Mouse (Mus musculus) cerebellum, adult 9-11 months (tissue): ENCODE measurements around the gene Sppl3.
"Not testable (repeated sequence)": the region's sequence is repeated elsewhere in the genome, so short reads cannot be mapped to it uniquely, and the experiment has no call there.

Experiments
- DNase-seq: peaks from one replicate; pipeline ENCODE4 v3.0.0; 2022

Gene Sppl3

GRCm38 (mm10) chr5:115081636-115082035 is 70.7 kb downstream of the Sppl3 start:
- DNase-seq = no peak

DNA sequence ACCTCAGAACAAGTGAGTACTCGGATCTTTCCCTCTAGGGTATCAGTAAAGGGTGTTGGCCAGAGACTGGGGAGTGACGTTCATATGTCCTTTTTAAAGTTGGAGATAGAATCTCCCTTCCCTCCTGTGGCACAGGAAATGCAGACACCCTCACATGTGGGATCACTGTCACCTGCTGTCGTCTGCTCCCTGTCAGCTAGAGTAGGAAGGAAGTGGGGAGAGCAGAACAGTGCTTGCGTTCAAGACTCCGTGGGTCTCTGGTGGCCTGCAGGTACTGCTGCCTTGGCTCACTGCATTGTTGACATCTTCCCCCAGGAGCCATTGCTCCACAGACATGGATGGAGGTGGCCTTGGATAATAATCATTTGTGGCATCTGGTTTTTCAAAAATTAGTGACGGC is 72.6 kb downstream of the Sppl3 start:
- DNase-seq = no peak

GRCm38 (mm10) chr5:115085675-115086074 is 74.7 kb downstream of the Sppl3 start:
- DNase-seq = no peak

DNA sequence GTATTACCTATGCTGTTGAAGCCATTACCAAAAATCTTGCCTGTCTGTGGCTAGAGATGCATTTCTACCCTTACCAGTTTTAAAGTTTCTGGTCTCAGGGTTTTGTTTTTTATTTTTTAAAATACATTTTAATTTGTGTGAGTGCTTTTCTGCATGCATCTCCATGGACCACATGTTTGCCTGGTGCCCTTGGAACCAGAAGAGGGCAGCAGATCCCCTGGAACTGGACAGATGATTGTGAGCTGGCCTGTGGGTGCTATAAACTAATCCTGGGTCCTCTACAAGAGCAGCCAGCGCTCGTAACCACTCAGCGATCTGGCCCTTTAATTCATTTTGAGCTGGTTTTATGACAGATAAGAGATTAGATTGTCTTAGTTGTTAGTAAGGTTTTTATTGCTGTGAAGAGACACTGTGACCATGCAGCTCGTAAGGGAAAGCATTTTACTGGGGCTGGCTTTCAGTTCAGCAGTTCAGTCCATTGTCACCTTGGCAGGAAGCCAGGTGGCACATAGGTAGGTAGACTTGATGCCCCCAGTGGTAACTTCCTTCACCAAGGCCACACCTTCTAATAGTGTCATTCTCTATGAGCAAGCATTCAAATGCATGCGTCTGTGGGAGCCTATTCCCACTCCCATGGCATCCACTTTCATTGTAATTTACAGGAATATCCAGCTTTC is 78.8 kb downstream of the Sppl3 start:
- DNase-seq = no peak

DNA sequence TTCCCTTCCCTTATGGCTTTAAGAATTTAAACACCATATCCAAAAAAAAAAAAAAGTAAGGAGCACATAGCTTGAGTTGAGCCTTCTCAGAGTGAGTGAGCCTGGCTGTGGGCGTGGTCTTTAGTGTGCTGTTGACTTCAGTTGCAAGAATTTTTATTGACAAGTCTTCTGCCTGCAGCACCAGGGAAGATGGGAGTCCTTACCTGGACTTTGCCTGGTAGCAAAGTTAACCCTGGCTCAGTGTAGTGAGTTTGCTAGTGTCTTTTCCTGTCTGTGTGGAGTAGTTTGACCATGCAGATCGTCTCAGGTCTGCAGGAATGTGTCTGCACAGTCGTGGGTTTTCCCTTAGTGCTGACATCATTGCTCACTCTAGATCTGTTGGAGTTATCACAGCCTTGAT is 80.1 kb downstream of the Sppl3 start:
- no peak for DNase-seq

- DNase-seq = no peak
Observed at GRCm38 (mm10) chr5:115091776-115092175, 80.8 kb downstream of the Sppl3 start.

- no peak for DNase-seq
Observed at GRCm38 (mm10) chr5:115098195-115098594, 87.3 kb downstream of the Sppl3 start, which contains the start of gene Gm10401. TSS of gene Gm10401 (minus strand) at chr5:115098295.

GRCm38 (mm10) chr5:115099530-115099929 is 88.6 kb downstream of the Sppl3 start:
- DNase-seq = no peak

GRCm38 (mm10) chr5:115099991-115100390 is 89.1 kb downstream of the Sppl3 start:
- DNase-seq = no peak

GRCm38 (mm10) chr5:115100473-115100872 is 89.5 kb downstream of the Sppl3 start:
- DNase-seq = no peak

GRCm38 (mm10) chr5:115102231-115102630 is 91.3 kb downstream of the Sppl3 start:
- no peak for DNase-seq

GRCm38 (mm10) chr5:115103253-115103652 is 92.3 kb downstream of the Sppl3 start:
- DNase-seq = not testable (repeated sequence)

DNA sequence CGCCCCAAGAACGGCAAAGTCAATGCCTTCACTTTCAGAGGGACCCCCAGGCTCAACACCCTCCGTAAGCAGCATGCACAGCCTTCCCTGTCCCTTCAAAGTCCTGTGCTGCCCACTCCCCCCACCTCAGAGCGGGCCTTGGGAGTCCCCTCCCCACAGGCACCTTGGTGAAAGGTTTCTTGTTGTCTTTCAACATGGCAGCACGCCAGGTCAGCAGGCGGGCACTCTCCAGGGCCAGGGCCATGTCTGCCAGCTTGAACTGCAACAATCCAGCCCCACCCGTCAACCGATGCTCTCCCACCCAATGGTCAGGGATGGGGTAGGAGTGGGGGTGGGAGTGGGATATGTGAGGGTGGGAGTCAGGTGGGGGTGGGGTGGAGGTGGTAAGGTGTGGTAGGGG is 100.2 kb downstream of the Sppl3 start:
- no peak for DNase-seq

- DNase-seq = no peak
Observed at GRCm38 (mm10) chr5:115113244-115113643, 102.3 kb downstream of the Sppl3 start.

DNA sequence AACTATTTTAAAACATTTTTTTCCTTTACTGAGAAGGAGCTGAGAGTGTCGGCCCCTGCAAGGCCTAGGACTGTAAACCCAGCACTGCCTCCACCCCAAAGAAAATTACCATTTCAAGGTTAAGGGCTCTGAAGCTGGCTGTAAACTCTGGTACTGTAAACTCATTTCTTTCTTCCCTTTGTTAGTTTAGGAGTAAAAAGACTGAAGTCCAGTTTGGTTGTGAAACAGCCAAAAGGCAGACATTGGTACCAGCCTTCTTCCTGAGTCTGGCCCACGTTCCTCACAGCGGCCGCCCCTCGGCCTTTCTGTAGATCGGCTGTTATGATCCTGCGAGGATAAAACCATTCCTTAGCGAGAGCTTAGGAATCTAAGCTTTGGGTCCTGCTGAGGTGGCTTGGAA is 103.6 kb downstream of the Sppl3 start:
- DNase-seq = no peak

GRCm38 (mm10) chr5:115116426-115116825 is 105.5 kb downstream of the Sppl3 start:
- no peak for DNase-seq

DNA sequence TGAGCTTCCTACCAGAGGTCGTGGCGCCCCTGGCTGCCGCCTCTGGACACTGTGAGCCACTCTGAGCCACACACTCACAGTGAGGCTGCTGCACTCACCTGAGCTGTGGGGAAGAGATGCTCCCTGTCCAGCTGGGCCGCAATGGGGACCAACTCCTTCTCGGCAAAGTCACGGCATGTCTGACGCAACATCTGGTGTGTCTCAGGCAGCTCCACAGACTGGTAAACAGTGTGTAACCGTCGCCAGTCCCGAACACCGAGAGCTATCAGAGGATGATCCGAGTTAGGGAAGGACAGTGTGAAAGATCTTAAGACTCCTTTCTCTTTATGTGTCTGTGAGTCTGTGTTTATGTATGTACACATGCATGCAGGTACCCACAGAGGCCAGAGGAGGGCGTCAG is 106.5 kb downstream of the Sppl3 start:
- peak; percentile 26 for DNase-seq

DNA sequence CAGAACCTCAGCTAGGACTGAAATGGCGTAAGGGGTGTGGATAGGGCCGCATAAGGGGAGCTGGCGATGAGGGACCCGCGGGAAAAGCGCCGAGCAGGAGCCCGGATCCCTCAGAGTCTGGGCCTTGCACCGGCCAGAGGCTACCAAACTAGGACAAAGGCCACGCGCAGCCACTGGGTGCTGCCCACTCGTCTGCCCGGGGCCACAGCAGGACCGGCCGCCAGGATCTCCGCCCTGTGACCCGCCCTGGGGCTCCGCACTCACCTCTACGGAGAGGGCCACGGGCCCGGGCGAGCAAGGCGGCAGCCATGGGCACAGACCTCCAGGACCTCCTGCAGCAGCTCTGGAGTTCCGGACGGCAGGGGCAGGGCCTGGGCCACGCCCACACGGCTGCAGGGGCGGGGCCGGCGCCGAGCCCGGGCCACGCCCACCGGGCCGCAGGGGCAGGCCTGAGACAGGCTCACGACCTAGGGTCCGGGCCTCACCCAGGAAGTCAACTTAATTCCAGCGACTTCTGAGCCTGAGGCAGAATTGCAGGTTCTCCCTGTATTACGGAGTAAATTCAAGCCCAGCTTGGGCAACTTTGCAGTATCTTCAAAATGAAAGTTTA is 108.1 kb downstream of the Sppl3 start, which contains the start of gene Acads:
Acads (minus strand) TSS at position 386 of the 610 bp plus-strand sequence.
- peak; percentile 72 for DNase-seq

DNA sequence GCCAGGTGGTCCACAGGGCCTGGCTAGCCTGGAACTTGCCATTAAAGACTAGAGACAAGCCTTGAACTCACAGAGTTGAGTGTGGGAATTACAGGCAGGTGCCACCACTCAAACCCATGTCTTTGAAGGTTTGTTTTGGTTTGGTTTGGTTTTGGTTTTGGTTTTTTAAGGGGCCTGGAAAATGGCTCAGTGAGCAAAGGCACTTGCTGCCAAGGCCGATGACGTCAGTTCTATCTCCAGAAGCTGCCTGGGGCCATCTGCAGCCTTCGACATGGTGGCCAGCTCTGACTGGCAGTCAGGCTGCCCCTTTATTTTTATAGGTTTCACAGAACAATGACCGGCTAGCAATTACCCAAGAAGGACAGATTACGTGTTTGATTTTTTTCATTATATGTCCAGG is 110.0 kb downstream of the Sppl3 start:
- peak; percentile 73 for DNase-seq

GRCm38 (mm10) chr5:115124690-115125089 is 113.8 kb downstream of the Sppl3 start:
- DNase-seq = peak; percentile 49

DNA sequence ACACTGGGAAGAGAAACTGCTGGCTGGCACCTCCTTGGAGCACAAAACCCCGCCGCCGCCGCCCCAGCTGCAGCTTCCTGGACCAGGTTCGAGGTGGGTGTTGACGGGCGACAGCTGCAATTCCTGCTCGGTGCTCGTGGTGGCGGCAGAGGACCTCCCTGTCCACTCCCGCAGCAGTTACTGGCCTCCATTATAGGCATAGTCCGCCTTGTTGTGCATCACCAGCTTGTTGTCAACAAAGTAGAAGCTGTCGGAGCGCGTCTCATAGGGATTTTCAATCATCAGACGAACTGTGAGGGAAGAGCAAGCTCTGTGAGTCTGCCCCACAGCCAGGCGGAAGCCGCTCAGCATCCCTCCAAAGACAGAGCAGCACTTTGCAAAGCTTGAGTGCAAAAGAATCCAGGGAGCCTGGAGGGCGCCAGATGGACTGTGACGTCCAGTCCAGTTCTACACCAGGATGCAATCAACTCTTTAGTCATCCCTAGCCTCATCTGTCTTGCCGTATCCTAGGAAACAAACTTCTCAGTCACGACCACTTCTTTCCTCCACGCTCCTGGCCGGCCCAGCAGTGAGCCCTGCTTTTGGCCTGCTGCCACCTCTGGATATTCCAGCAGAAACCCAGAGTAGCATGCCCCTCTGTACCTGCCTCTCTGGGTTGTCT is 114.4 kb downstream of the Sppl3 start:
- peak; percentile 89 for DNase-seq

DNA sequence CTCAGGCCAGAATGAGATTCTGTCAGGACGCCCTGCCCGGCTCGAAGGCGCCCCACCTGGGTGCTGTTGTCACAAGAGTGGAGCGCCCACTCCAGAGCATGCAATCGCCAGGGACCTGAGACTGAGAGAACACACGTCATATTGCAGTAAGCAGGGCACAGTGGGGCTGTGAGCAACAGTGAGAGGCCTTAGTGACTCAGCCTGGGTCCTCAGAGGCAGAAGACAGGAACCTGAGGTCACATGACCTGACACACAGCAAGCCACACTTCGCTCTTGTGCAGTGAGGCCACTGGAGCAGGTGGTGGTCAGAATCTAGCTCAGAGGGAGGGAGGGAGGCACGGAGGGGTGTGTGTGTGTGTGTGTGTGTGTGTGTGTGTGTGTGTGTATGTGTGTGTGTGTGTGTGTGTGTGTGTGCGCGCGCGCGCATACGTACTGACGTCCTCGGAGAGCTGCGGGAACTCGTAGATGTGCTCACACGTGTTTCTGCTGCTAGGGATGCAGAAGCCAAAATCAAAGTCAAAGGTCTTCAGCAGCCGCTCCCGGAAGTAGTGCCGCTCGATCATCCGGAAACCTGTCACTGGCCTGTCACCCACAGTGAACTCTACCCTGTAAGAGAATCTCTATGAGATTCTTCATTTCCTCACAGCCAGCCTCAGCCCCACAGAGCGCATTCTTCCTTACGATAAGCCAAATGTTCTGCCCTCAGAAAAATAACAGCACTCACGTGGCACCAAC is 115.8 kb downstream of the Sppl3 start:
- peak; percentile 48 for DNase-seq

- peak; percentile 68 for DNase-seq
Observed at GRCm38 (mm10) chr5:115127421-115128179, 116.7 kb downstream of the Sppl3 start.
